Mouse (Mus musculus): Measurements from ENCODE around the gene Taar7e.
A peak's percentile ranks its signal among the peaks of the same experiment; 100 is the strongest.
"Not testable (repeated sequence)": the region's sequence is repeated elsewhere in the genome, so short reads cannot be mapped to it uniquely, and the experiment has no call there.

Taar7e gene

GRCm38 (mm10) chr10:24037314-24037713 lies at the start of gene Taar7e:
Taar7e (plus strand) TSS chr10:24037614.
- no peak for DNase-seq (ENCODE audit: low spot score)

GRCm38 (mm10) chr10:23993381-23993780 lies 44.0 kb upstream of the Taar7e start, which contains the start of gene Taar7a:
Taar7a (minus strand) TSS chr10:23993481.
- DNase-seq (ENCODE audit: low spot score): no peak

GRCm38 (mm10) chr10:23999639-24000038 lies 37.8 kb upstream of the Taar7e start, which contains the start of gene Taar7b:
Taar7b (plus strand) TSS chr10:23999939.
- no peak for DNase-seq (ENCODE audit: low spot score)

- no peak for DNase-seq (ENCODE audit: low spot score)
These were observed 31.0 kb upstream of the Taar7e start for GRCm38 (mm10) chr10:24006442-24006841.

GRCm38 (mm10) chr10:24007034-24007433 lies 30.4 kb upstream of the Taar7e start:
- DNase-seq (ENCODE audit: low spot score): no peak

- DNase-seq (ENCODE audit: low spot score): no peak
These were observed 29.3 kb upstream of the Taar7e start for GRCm38 (mm10) chr10:24008143-24008542.

- no peak for DNase-seq (ENCODE audit: low spot score)
These were observed 10.5 kb upstream of the Taar7e start, which contains the start of gene Taar7d for GRCm38 (mm10) chr10:24026922-24027321. Taar7d (plus strand) TSS chr10:24027222.

GRCm38 (mm10) chr10:24031347-24031746 lies 6.1 kb upstream of the Taar7e start:
- DNase-seq (ENCODE audit: low spot score): no peak

- no peak for DNase-seq (ENCODE audit: low spot score)
These were observed 2.9 kb downstream of the Taar7e start for GRCm38 (mm10) chr10:24040120-24040869.

GRCm38 (mm10) chr10:24049210-24049609 lies 11.8 kb downstream of the Taar7e start, which contains the start of gene Taar7f:
Taar7f (plus strand) TSS chr10:24049510.
- no peak for DNase-seq (ENCODE audit: low spot score)

GRCm38 (mm10) chr10:24052039-24052438 lies 14.6 kb downstream of the Taar7e start:
- no peak for DNase-seq (ENCODE audit: low spot score)

- no peak for DNase-seq (ENCODE audit: low spot score)
These were observed 21.6 kb downstream of the Taar7e start for GRCm38 (mm10) chr10:24058986-24059385.

- DNase-seq (ENCODE audit: low spot score): not testable (repeated sequence)
These were observed 37.3 kb downstream of the Taar7e start for GRCm38 (mm10) chr10:24074751-24075150.

- not testable (repeated sequence) for DNase-seq (ENCODE audit: low spot score)
These were observed 38.8 kb downstream of the Taar7e start, which contains the start of gene Taar8a for GRCm38 (mm10) chr10:24076200-24076599. Taar8a (plus strand) TSS chr10:24076500.

GRCm38 (mm10) chr10:24080166-24080565 lies 42.8 kb downstream of the Taar7e start:
- no peak for DNase-seq (ENCODE audit: low spot score)

GRCm38 (mm10) chr10:24085936-24086335 lies 48.5 kb downstream of the Taar7e start:
- no peak for DNase-seq (ENCODE audit: low spot score)

- DNase-seq (ENCODE audit: low spot score): peak; percentile 68
These were observed 49.1 kb downstream of the Taar7e start for GRCm38 (mm10) chr10:24086555-24086954.

- no peak for DNase-seq (ENCODE audit: low spot score)
These were observed 49.8 kb downstream of the Taar7e start for GRCm38 (mm10) chr10:24087168-24087567.

All from yolk sac, embryonic 10.5 days (tissue).